In genomic region chr1:52251038-52251735, GRCm38 (mm10) we compare ENCODE assay signal across 19 mouse cellular contexts. TPM values are rescaled to one million over a fixed set of nuclear protein-coding genes. Genes with fewer than 3 reads are reported as not detected.
DNase-seq lines count a peak whose midpoint lies in the region; ATAC-seq and TF ChIP-seq lines count a peak whose summit lies in the region.
"Had no signal": no experiment of that assay in that cellular context is flagged by ENCODE, and none has a peak within 500 bp of the region (broad histone marks: within the 10 kb centered on the region; RNA-seq: fewer than 3 reads in every experiment).

No protein-coding gene starts in this region.

- no peak overlapping the region for H3ac ChIP-seq in myocyte (ENCODE audit: control insufficient read depth, insufficient read length)

- no peak for DNase-seq in forebrain, postnatal 0 days
- DNase-seq in forebrain, embryonic 14.5 days (ENCODE audit: low spot score): no peak
- DNase-seq in heart, adult 18-20 months: no peak
- DNase-seq in ovary, postnatal 14 days (ENCODE audit: low spot score): no peak
- DNase-seq: cerebellum, postnatal 10 days; gastrocnemius, postnatal 10 days; lung, adult 18-20 months; lung, postnatal 4 days; right cerebral cortex, postnatal 14 days; thymus, postnatal 4 days had no signal

- no peak overlapping the region for H3K4me3 ChIP-seq in forebrain, postnatal 0 days (ENCODE audit: low read depth, low read length)
- no peak overlapping the region for H3K4me3 ChIP-seq in forebrain, embryonic 14.5 days (ENCODE audit: low read depth, low read length)
- H3K4me3 ChIP-seq in heart, embryonic 16.5 days (ENCODE audit: low read length): no peak overlapping the region
- no peak overlapping the region for H3K4me3 ChIP-seq in kidney, embryonic 15.5 days (replicated peaks)
- H3K4me3 ChIP-seq in myocyte: no peak overlapping the region
- H3K4me3 ChIP-seq in hindbrain, embryonic 13.5 days: no peak overlapping the region
- H3K4me3 ChIP-seq: embryonic facial prominence, embryonic 15.5 days; forebrain, embryonic 10.5 days; hindbrain, embryonic 10.5 days; midbrain, embryonic 10.5 days; neural tube, embryonic 12.5 days had no signal

- no peaks in the 10 kb centered on the region for H3K4me1 ChIP-seq in forebrain, postnatal 0 days (ENCODE audit: insufficient read depth)
- no peaks in the 10 kb centered on the region for H3K4me1 ChIP-seq in forebrain, embryonic 14.5 days (ENCODE audit: control insufficient read depth, insufficient read depth, low read length)
- peaks cover 19% of the 10 kb centered on the region for H3K4me1 ChIP-seq in heart, embryonic 16.5 days (ENCODE audit: control insufficient read depth, insufficient read depth, low read length)
- H3K4me1 ChIP-seq in kidney, embryonic 15.5 days: peaks cover 17% of the 10 kb centered on the region
- H3K4me1 ChIP-seq in hindbrain, embryonic 13.5 days (replicated peaks): no peaks in the 10 kb centered on the region
- H3K4me1 ChIP-seq: forebrain, embryonic 10.5 days; hindbrain, embryonic 10.5 days; midbrain, embryonic 10.5 days; neural tube, embryonic 12.5 days had no signal

- no peaks in the 10 kb centered on the region for H3K36me3 ChIP-seq in forebrain, postnatal 0 days (ENCODE audit: insufficient read depth)
- no peaks in the 10 kb centered on the region for H3K36me3 ChIP-seq in forebrain, embryonic 14.5 days (ENCODE audit: control insufficient read depth, insufficient read depth, low read length)
- no peaks in the 10 kb centered on the region for H3K36me3 ChIP-seq in heart, embryonic 16.5 days (ENCODE audit: control insufficient read depth, insufficient read depth)
- H3K36me3 ChIP-seq in kidney, embryonic 15.5 days: no peaks in the 10 kb centered on the region
- no peaks in the 10 kb centered on the region for H3K36me3 ChIP-seq in myocyte (ENCODE audit: control insufficient read depth, insufficient read depth)
- H3K36me3 ChIP-seq in hindbrain, embryonic 13.5 days: no peaks in the 10 kb centered on the region
- H3K36me3 ChIP-seq: embryonic facial prominence, embryonic 15.5 days; forebrain, embryonic 10.5 days; hindbrain, embryonic 10.5 days; midbrain, embryonic 10.5 days; neural tube, embryonic 12.5 days had no signal

- 69% methylated on average over 7 of the region's 7 CpGs for WGBS in forebrain, postnatal 0 days
- WGBS in forebrain, embryonic 14.5 days: 76% methylated on average over 7 of the region's 7 CpGs
- WGBS in heart, embryonic 16.5 days: 35% methylated on average over 7 of the region's 7 CpGs
- 36% methylated on average over 7 of the region's 7 CpGs for WGBS in kidney, embryonic 15.5 days
- WGBS in hindbrain, embryonic 13.5 days: 66% methylated on average over 7 of the region's 7 CpGs

- no peaks in the 10 kb centered on the region for H3K27me3 ChIP-seq in forebrain, postnatal 0 days (ENCODE audit: insufficient read depth, low read length)
- H3K27me3 ChIP-seq in forebrain, embryonic 14.5 days (replicated peaks; ENCODE audit: control insufficient read depth, insufficient read depth, low read length): no peaks in the 10 kb centered on the region
- H3K27me3 ChIP-seq in heart, embryonic 16.5 days (ENCODE audit: control insufficient read depth, insufficient read depth, low read length): no peaks in the 10 kb centered on the region
- no peaks in the 10 kb centered on the region for H3K27me3 ChIP-seq in kidney, embryonic 15.5 days
- H3K27me3 ChIP-seq in myocyte (ENCODE audit: control insufficient read depth, insufficient read depth, insufficient read length): no peaks in the 10 kb centered on the region
- no peaks in the 10 kb centered on the region for H3K27me3 ChIP-seq in hindbrain, embryonic 13.5 days
- H3K27me3 ChIP-seq: embryonic facial prominence, embryonic 15.5 days; neural tube, embryonic 12.5 days had no signal

- TF ChIP-seq POLR2A in myocyte (IDR thresholded peaks at IDR 0.05; ENCODE audit: insufficient read length, low read depth): no peak

- no peak for TF ChIP-seq CTCF in forebrain, postnatal 0 days (IDR thresholded peaks at IDR 0.05; ENCODE audit: low read depth)

- no peak overlapping the region for H3K27ac ChIP-seq in forebrain, postnatal 0 days (ENCODE audit: low read depth, low read length)
- no peak overlapping the region for H3K27ac ChIP-seq in forebrain, embryonic 14.5 days (ENCODE audit: low read depth, low read length)
- peak overlapping the region; percentile 31; the same call in 1 of the 2 replicates for H3K27ac ChIP-seq in heart, embryonic 16.5 days (ENCODE audit: low read length)
- peak overlapping the region; percentile 33 for H3K27ac ChIP-seq in kidney, embryonic 15.5 days
- H3K27ac ChIP-seq in hindbrain, embryonic 13.5 days: no peak overlapping the region
- H3K27ac ChIP-seq: embryonic facial prominence, embryonic 15.5 days; forebrain, embryonic 10.5 days; hindbrain, embryonic 10.5 days; midbrain, embryonic 10.5 days; neural tube, embryonic 12.5 days had no signal

- no peaks in the 10 kb centered on the region for H3K9me3 ChIP-seq in forebrain, postnatal 0 days (ENCODE audit: low read length)
- H3K9me3 ChIP-seq in forebrain, embryonic 14.5 days (replicated peaks; ENCODE audit: control insufficient read depth, low read length): no peaks in the 10 kb centered on the region
- H3K9me3 ChIP-seq in heart, embryonic 16.5 days (replicated peaks; ENCODE audit: control insufficient read depth, low read length): no peaks in the 10 kb centered on the region
- H3K9me3 ChIP-seq in kidney, embryonic 15.5 days (replicated peaks): no peaks in the 10 kb centered on the region
- no peaks in the 10 kb centered on the region for H3K9me3 ChIP-seq in hindbrain, embryonic 13.5 days
- H3K9me3 ChIP-seq: embryonic facial prominence, embryonic 15.5 days; forebrain, embryonic 10.5 days; hindbrain, embryonic 10.5 days; midbrain, embryonic 10.5 days; neural tube, embryonic 12.5 days had no signal

- H3K9ac ChIP-seq in forebrain, postnatal 0 days: no peak overlapping the region
- H3K9ac ChIP-seq in forebrain, embryonic 14.5 days (ENCODE audit: low read length): no peak overlapping the region
- no peak overlapping the region for H3K9ac ChIP-seq in heart, embryonic 16.5 days (ENCODE audit: low read length)
- H3K9ac ChIP-seq in kidney, embryonic 15.5 days: no peak overlapping the region
- no peak overlapping the region for H3K9ac ChIP-seq in hindbrain, embryonic 13.5 days
- H3K9ac ChIP-seq: embryonic facial prominence, embryonic 15.5 days; neural tube, embryonic 12.5 days had no signal

- H3K79me2 ChIP-seq in myocyte (ENCODE audit: control insufficient read depth, insufficient read depth): no peaks in the 10 kb centered on the region

- ATAC-seq in forebrain, postnatal 0 days: peak; percentile 83
- no peak for ATAC-seq in forebrain, embryonic 14.5 days
- ATAC-seq in heart, embryonic 16.5 days (replicated peaks; ENCODE audit: extremely low read depth, insufficient read depth, low FRiP score): peak; percentile 58
- ATAC-seq in kidney, embryonic 15.5 days (replicated peaks; ENCODE audit: low FRiP score): peak; percentile 79
- ATAC-seq in hindbrain, embryonic 13.5 days (ENCODE audit: low FRiP score): no peak

- no peak overlapping the region for H3K4me2 ChIP-seq in forebrain, postnatal 0 days (ENCODE audit: low read depth)
- no peak overlapping the region for H3K4me2 ChIP-seq in forebrain, embryonic 14.5 days (ENCODE audit: low read length)
- peak overlapping the region; percentile 31 for H3K4me2 ChIP-seq in heart, embryonic 16.5 days (ENCODE audit: low read depth, low read length)
- peak overlapping the region; percentile 2 for H3K4me2 ChIP-seq in kidney, embryonic 15.5 days
- peak overlapping the region; percentile 33 for H3K4me2 ChIP-seq in myocyte (ENCODE audit: low read depth)
- no peak overlapping the region for H3K4me2 ChIP-seq in hindbrain, embryonic 13.5 days
- H3K4me2 ChIP-seq: embryonic facial prominence, embryonic 15.5 days; neural tube, embryonic 12.5 days had no signal

TF ChIP-seq in myocyte, 11 proteins besides CTCF, POLR2A, EP300 and RAD21:
- TF ChIP-seq E2F4 (IDR thresholded peaks at IDR 0.05; ENCODE audit: insufficient read depth) (no peak), REST (IDR thresholded peaks at IDR 0.05; ENCODE audit: insufficient read depth, insufficient read length) (no peak), MYOD1 (IDR thresholded peaks at IDR 0.05; ENCODE audit: control insufficient read depth in 1 of 3, insufficient read length in 2 of 3, low read depth in 2 of 3) (peak in 2 of 3 experiments; percentile 32 to 54), MAX (IDR thresholded peaks at IDR 0.05; ENCODE audit: low read depth) (no peak)

RNA-seq across cellular contexts. Expression of gene Gls, which starts 18.2 kb away (rescaled TPM):
- total RNA-seq in forebrain, postnatal 0 days (2014; rRNA removed): 238 and 254 TPM in 2 replicates
- 17.2 and 27.9 TPM in 2 replicates for polyA plus RNA-seq in forebrain, postnatal 0 days (2015; fragmentation: Nextera tagmentation; extraction: Ambion mirVana)
- polyA plus RNA-seq in forebrain, embryonic 14.5 days (2014; fragmentation: Nextera tagmentation; extraction: Ambion mirVana): 35.4 and 37.4 TPM in 2 replicates
- 17.4 and 18.4 TPM in 2 replicates for polyA plus RNA-seq in heart, embryonic 16.5 days (2015; fragmentation: Nextera tagmentation; extraction: Ambion mirVana)
- 10 to 100 TPM; 86.2 to 98.2 TPM for total RNA-seq in heart, adult 18-20 months (2021)
- polyA plus RNA-seq in kidney, embryonic 15.5 days (2015; fragmentation: Nextera tagmentation; extraction: Ambion mirVana): 23.4 and 28.6 TPM in 2 replicates
- 15.1 TPM for polyA plus RNA-seq in myocyte (2012; fragmentation: generic; extraction: Trizol)
- 25.4 and 29.0 TPM in 2 replicates for polyA plus RNA-seq in hindbrain, embryonic 13.5 days (2015; fragmentation: Nextera tagmentation; extraction: Ambion mirVana)

Comparison
In these comparisons a context has a peak if more than half of its experiments do, and no peak if none do; other contexts are left out.
1. ATAC-seq: peak in forebrain, postnatal 0 days (single experiment), heart, embryonic 16.5 days (single experiment) and kidney, embryonic 15.5 days (single experiment); none in forebrain, embryonic 14.5 days (single experiment) and hindbrain, embryonic 13.5 days (single experiment).
2. H3K27ac ChIP-seq: peak in heart, embryonic 16.5 days (single experiment) and kidney, embryonic 15.5 days (single experiment); none in forebrain, postnatal 0 days (single experiment), forebrain, embryonic 14.5 days (single experiment) and hindbrain, embryonic 13.5 days (single experiment).
3. H3K4me2 ChIP-seq: peak in heart, embryonic 16.5 days (single experiment), kidney, embryonic 15.5 days (single experiment) and myocyte (single experiment); none in forebrain, postnatal 0 days (single experiment), forebrain, embryonic 14.5 days (single experiment) and hindbrain, embryonic 13.5 days (single experiment).